Mouse (Mus musculus) frontal cortex, postnatal 14 days (tissue): ENCODE data around the gene Ear6.
"Not testable (repeated sequence)": the region's sequence is repeated elsewhere in the genome, so short reads cannot be mapped to it uniquely, and the experiment has no call there.

ENCODE experiments used
- DNase-seq, 2 experiments: peaks; one replicate each; pipeline ENCODE4 v3.0.0; 2022; ENCODE audit warnings: low spot score in 2 of 2

The Ear6 gene

GRCm38 (mm10) chr14:51853399-51853798, at the start of gene Ear6:
Ear6 (plus strand) TSS chr14:51853699.
- no peak for DNase-seq

- no peak for DNase-seq
These were observed 26.9 kb upstream of the Ear6 start for GRCm38 (mm10) chr14:51826625-51827024.

GRCm38 (mm10) chr14:51827842-51828241, 25.7 kb upstream of the Ear6 start:
- DNase-seq: peak in 1 of 2 experiments; percentile 25

- no peak for DNase-seq
These were observed 24.3 kb upstream of the Ear6 start for GRCm38 (mm10) chr14:51829188-51829587.

- DNase-seq: not testable (repeated sequence)
These were observed 15.0 kb upstream of the Ear6 start for GRCm38 (mm10) chr14:51838480-51838879.

- no peak for DNase-seq
These were observed 11.2 kb upstream of the Ear6 start for GRCm38 (mm10) chr14:51842250-51842649.

GRCm38 (mm10) chr14:51842781-51843180, 10.7 kb upstream of the Ear6 start:
- DNase-seq: no peak

- no peak for DNase-seq
These were observed 9.6 kb upstream of the Ear6 start for GRCm38 (mm10) chr14:51843882-51844281.

GRCm38 (mm10) chr14:51846566-51846965, 6.9 kb upstream of the Ear6 start:
- no peak for DNase-seq

GRCm38 (mm10) chr14:51851006-51851405, 2.5 kb upstream of the Ear6 start:
- not testable (repeated sequence) for DNase-seq

GRCm38 (mm10) chr14:51855280-51855679, 1.8 kb downstream of the Ear6 start:
- DNase-seq: not testable (repeated sequence)

- DNase-seq: not testable (repeated sequence)
These were observed 10.1 kb downstream of the Ear6 start for GRCm38 (mm10) chr14:51863603-51864002.

- DNase-seq: no peak
These were observed 17.3 kb downstream of the Ear6 start for GRCm38 (mm10) chr14:51870756-51871155.

GRCm38 (mm10) chr14:51871741-51872140, 18.2 kb downstream of the Ear6 start:
- no peak for DNase-seq

GRCm38 (mm10) chr14:51877517-51877916, 24.0 kb downstream of the Ear6 start:
- no peak for DNase-seq

- DNase-seq: peak; percentile 47 to 50
These were observed 30.1 kb downstream of the Ear6 start for GRCm38 (mm10) chr14:51883527-51884030.

GRCm38 (mm10) chr14:51884031-51884544, 30.6 kb downstream of the Ear6 start:
- no peak for DNase-seq

GRCm38 (mm10) chr14:51884598-51885331, 31.3 kb downstream of the Ear6 start, which contains the start of gene Mettl17:
Mettl17 (plus strand) TSS chr14:51884842.
- peak; percentile 92 to 93 for DNase-seq

- no peak for DNase-seq
These were observed 32.6 kb downstream of the Ear6 start for GRCm38 (mm10) chr14:51886051-51886450.

- no peak for DNase-seq
These were observed 36.3 kb downstream of the Ear6 start for GRCm38 (mm10) chr14:51889833-51890232.

- DNase-seq: no peak
These were observed 38.9 kb downstream of the Ear6 start, which contains the start of gene Slc39a2 for GRCm38 (mm10) chr14:51892191-51892939. Slc39a2 (plus strand) TSS chr14:51892889.

GRCm38 (mm10) chr14:51893094-51893794, 39.7 kb downstream of the Ear6 start:
- DNase-seq: no peak
